Mouse (Mus musculus): ENCODE results near the gene Ano8. TPM values are rescaled to one million over a fixed set of nuclear protein-coding genes. Genes with fewer than 3 reads are reported as not detected.

Ano8 gene
- total RNA-seq (2023): 22.8 TPM

GRCm38 (mm10) chr8:71485142-71486135 is at the start of gene Ano8:
TSS of gene Ano8 (minus strand) at chr8:71485963.

DNA sequence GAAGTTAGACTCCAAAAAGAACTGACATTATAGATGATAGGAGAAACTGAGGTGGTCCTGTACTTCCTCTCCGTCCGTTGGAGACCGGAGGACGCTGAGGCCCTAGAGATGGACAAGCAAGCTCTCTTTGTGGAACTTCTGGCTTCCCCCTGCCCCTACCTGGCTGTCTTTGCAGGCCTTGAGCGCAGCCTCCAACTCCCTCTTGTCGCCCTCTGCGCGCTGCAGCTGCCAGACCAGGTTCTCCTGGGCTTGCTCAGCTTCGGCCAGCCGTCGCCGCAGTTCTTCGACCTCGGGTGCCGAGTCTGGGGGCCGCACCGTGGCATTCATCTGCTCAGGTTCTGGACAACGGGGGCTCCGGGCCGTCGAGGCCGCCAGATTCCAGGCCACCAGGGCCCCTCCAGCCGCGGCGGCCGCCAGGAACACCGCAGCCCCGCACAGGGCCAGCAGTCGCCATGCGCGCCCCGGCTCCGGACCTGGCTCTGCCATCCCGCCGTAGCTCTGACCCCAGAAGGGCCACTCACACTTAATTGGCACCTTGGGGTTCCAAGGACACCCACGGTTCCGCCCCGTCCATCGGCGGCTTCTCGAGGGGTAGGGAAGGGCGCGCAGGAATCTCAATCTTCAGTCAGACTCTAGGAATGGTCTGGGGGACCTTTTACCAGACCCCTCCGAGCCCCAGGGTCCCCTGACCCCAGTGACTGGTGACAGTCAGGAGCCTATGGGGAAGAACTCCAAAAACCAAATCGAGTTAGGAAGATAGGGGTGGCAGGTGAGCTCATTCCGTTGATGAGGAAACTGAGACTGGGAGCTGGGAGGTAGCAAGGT is 39.7 kb upstream of the Ano8 start, which contains the start of gene Ccdc194:
Gene Ccdc194 (minus strand): TSS at position 486 of the 825 bp plus-strand sequence.

DNA sequence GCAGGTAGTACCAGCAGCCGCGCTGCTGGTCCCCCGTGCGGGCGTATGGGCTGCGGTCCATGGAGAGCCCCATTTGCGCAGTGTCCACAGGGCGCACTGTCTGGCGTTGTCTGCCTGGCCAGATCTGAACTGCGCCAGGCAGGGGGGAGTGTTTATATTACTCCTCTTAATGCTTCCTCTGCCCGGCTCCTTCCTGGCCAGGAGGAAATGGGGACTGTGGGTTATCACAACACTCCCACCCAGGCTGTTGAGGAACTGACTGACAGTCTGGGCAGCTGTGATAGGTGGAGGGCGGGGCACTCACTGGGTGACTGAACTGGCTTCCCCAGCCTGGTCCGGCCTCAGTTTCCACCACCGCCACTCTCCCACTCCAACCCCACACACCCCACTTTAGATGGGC is 25.9 kb upstream of the Ano8 start, which contains the start of gene Plvap:
Gene Plvap (minus strand): TSS at position 109 of the 400 bp plus-strand sequence.

GRCm38 (mm10) chr8:71487691-71488445 is 2.1 kb upstream of the Ano8 start, which contains the start of gene Gtpbp3:
TSS of gene Gtpbp3 (plus strand) at chr8:71488103.

DNA sequence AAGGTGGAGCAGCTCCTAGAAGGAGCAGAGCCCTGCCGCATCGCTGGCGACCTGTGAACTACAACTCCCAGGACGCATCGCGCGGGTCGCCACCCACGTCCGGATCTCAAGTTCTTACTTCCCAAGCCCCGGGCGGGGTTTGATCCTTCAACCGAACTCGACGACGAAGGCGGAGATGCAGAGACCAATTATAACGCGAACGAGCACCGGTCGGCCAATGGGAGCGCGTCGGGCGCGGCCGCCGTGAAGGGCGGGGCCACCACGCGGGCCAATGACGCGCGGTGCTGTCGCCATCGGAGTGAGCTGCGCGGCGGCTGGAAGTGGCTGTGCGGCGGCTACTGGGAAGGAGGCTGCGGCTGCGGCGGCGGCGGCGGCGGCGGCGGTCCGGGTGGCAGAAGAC is 16.8 kb downstream of the Ano8 start, which contains the start of gene Dda1:
Gene Dda1 (plus strand): TSS at position 284 of the 400 bp plus-strand sequence.

GRCm38 (mm10) chr8:71464513-71465500 is 21.0 kb downstream of the Ano8 start, which contains the start of gene Mrpl34:
TSS of gene Mrpl34 (plus strand) at chr8:71464959.

GRCm38 (mm10) chr8:71463188-71464033 is 22.4 kb downstream of the Ano8 start, which contains the start of gene Abhd8:
TSS of gene Abhd8 (minus strand) at chr8:71463655.

Other genes with a start within 250 kb of the Ano8 start
- 140 TPM for gene Myo9b, start 213.2 kb downstream of the Ano8 start, total RNA-seq (2023)
- gene Haus8, start 213.0 kb downstream of the Ano8 start, total RNA-seq (2023): 27.1 TPM
- 295 TPM for gene Use1, start 119.1 kb downstream of the Ano8 start, total RNA-seq (2023)
- gene Ocel1, start 114.7 kb downstream of the Ano8 start, total RNA-seq (2023): 19.0 TPM
- gene Nr2f6, start 104.0 kb downstream of the Ano8 start, total RNA-seq (2023): 4.8 TPM
- gene Ushbp1, start 90.2 kb downstream of the Ano8 start, total RNA-seq (2023): 0.47 TPM
- gene Babam1, start 89.1 kb downstream of the Ano8 start, total RNA-seq (2023): 107 TPM
- 1.6 TPM for gene Ankle1, start 80.0 kb downstream of the Ano8 start, total RNA-seq (2023)
- gene Abhd8, start 22.3 kb downstream of the Ano8 start, total RNA-seq (2023): 94.1 TPM
- 33.8 TPM for gene Mrpl34, start 21.0 kb downstream of the Ano8 start, total RNA-seq (2023)
- 106 TPM for gene Dda1, start 16.8 kb downstream of the Ano8 start, total RNA-seq (2023)
- gene Gtpbp3, start 2.1 kb upstream of the Ano8 start, total RNA-seq (2023): 15.5 TPM
- gene Plvap, start 25.8 kb upstream of the Ano8 start, total RNA-seq (2023): 2.1 TPM
- gene Ccdc194, start 39.7 kb upstream of the Ano8 start, total RNA-seq (2023): not detected
- 38.1 TPM for gene Bst2, start 51.5 kb upstream of the Ano8 start, total RNA-seq (2023)
- 32.3 TPM for gene Mvb12a, start 57.0 kb upstream of the Ano8 start, total RNA-seq (2023)
- gene Tmem221, start 72.9 kb upstream of the Ano8 start, total RNA-seq (2023): 0.83 TPM
- gene Nxnl1, start 80.6 kb upstream of the Ano8 start, total RNA-seq (2023): not detected
- gene Slc27a1, start 82.9 kb upstream of the Ano8 start, total RNA-seq (2023): 6.5 TPM
- gene Pgls, start 106.2 kb upstream of the Ano8 start, total RNA-seq (2023): 50.8 TPM
- 8.0 TPM for gene Fam129c, start 111.7 kb upstream of the Ano8 start, total RNA-seq (2023)
- 56.7 TPM for gene Colgalt1, start 125.0 kb upstream of the Ano8 start, total RNA-seq (2023)
- 1.7 TPM for gene Unc13a, start 185.8 kb upstream of the Ano8 start, total RNA-seq (2023)
- gene Jak3, start 190.3 kb upstream of the Ano8 start, total RNA-seq (2023): 94.0 TPM
- gene Insl3, start 203.3 kb upstream of the Ano8 start, total RNA-seq (2023): 52.6 TPM
- gene B3gnt3, start 215.8 kb upstream of the Ano8 start, total RNA-seq (2023): 0.30 TPM
- 112 TPM for gene Fcho1, start 239.8 kb upstream of the Ano8 start, total RNA-seq (2023)